Mouse (Mus musculus) neural tube, embryonic 12.5 days (tissue): ENCODE results near the gene Mrvi1. TPM values are rescaled to one million over a fixed set of nuclear protein-coding genes. Genes with fewer than 3 reads are reported as not detected.

Experiments
- ATAC-seq: fragments of 200-750 bp; cut with Nextera tagmentation; 2 replicates; pipeline ENCODE4 v1.8.0; 2017; ENCODE audit warnings: low read depth, mild to moderate bottlenecking, moderate TSS enrichment, moderate library complexity; ENCODE audit not compliant: low FRiP score
- H3K27ac ChIP-seq: fragments of 300-500 bp; sonication (generic); 2 replicates; pipeline ENCODE4 v1.5.1; 2016
- H3K27me3 ChIP-seq: fragments of 300-500 bp; sonication (generic); replicated peaks from 2 replicates; pipeline ENCODE4 v1.6.1; 2016; ENCODE audit warnings: mild to moderate bottlenecking
- H3K36me3 ChIP-seq: fragments of 300-500 bp; sonication (generic); 2 replicates; pipeline ENCODE4 v1.6.1; 2016; ENCODE audit warnings: mild to moderate bottlenecking
- H3K4me1 ChIP-seq: fragments of 300-500 bp; sonication (generic); 2 replicates; pipeline ENCODE4 v1.6.1; 2016
- H3K4me2 ChIP-seq: fragments of 300-500 bp; sonication (generic); replicated peaks from 2 replicates; pipeline ENCODE4 v1.6.1; 2016; ENCODE audit warnings: mild to moderate bottlenecking
- H3K4me3 ChIP-seq: fragments of 300-500 bp; sonication (generic); 2 replicates; pipeline ENCODE4 v1.5.1; 2016
- H3K9ac ChIP-seq: fragments of 300-500 bp; sonication (generic); 2 replicates; pipeline ENCODE4 v1.6.1; 2016; ENCODE audit warnings: mild to moderate bottlenecking
- H3K9me3 ChIP-seq: fragments of 300-500 bp; sonication (generic); 2 replicates; pipeline ENCODE4 v1.6.1; 2016; ENCODE audit warnings: mild to moderate bottlenecking
- WGBS: fragments of 180-500 bp; shearing (Covaris S2); methylation state at CpG from one replicate; pipeline ENCODE4 v1.1.7; 2016; 5-methylcytosine and 5-hydroxymethylcytosine counted together
- polyA plus RNA-seq: library from polyadenylated mRNA; unstranded; fragments of >200 nt; fragmentation: Nextera tagmentation; extraction: Ambion mirVana; gene quantifications from 2 replicates; pipeline ENCODE4 v1.2.1, GENCODE M21; 2016

The Mrvi1 gene
- polyA plus RNA-seq, 1 experiment from 2014 or later: 3.1 TPM

GRCm38 (mm10) chr7:110949785-110950620 is 32.3 kb downstream of the Mrvi1 start:
- H3K27ac ChIP-seq: no peak overlapping the region
- ATAC-seq: no peak
- WGBS: 84% methylated on average over 13 of the region's 13 CpGs
- H3K4me2 ChIP-seq: no peak overlapping the region
- H3K4me3 ChIP-seq: no peak overlapping the region
- no peaks in the 10 kb centered on the region for H3K9me3 ChIP-seq
- no peaks in the 10 kb centered on the region for H3K4me1 ChIP-seq
- no peak overlapping the region for H3K9ac ChIP-seq
- H3K27me3 ChIP-seq: no peaks in the 10 kb centered on the region
- H3K36me3 ChIP-seq: no peaks in the 10 kb centered on the region

GRCm38 (mm10) chr7:110948579-110948978 is 33.7 kb downstream of the Mrvi1 start:
- no peaks in the 10 kb centered on the region for H3K4me1 ChIP-seq
- H3K4me2 ChIP-seq: no peak overlapping the region
- no peaks in the 10 kb centered on the region for H3K36me3 ChIP-seq
- no peak overlapping the region for H3K27ac ChIP-seq
- H3K27me3 ChIP-seq: no peaks in the 10 kb centered on the region
- H3K9ac ChIP-seq: no peak overlapping the region
- H3K9me3 ChIP-seq: no peaks in the 10 kb centered on the region
- H3K4me3 ChIP-seq: no peak overlapping the region
- WGBS: 93% methylated on average over 3 of the region's 3 CpGs
- ATAC-seq: no peak

GRCm38 (mm10) chr7:110947616-110948015 is 34.6 kb downstream of the Mrvi1 start:
- Histone ChIP-seq H3K9ac (no peak overlapping the region), H3K4me1 (no peaks in the 10 kb centered on the region)

GRCm38 (mm10) chr7:110946731-110947130 is 35.5 kb downstream of the Mrvi1 start:
- H3K36me3 ChIP-seq: no peaks in the 10 kb centered on the region
- no peak overlapping the region for H3K4me3 ChIP-seq
- H3K27me3 ChIP-seq: no peaks in the 10 kb centered on the region
- no peaks in the 10 kb centered on the region for H3K4me1 ChIP-seq
- no peak overlapping the region for H3K4me2 ChIP-seq
- no peak overlapping the region for H3K27ac ChIP-seq
- 79% methylated on average over 6 of the region's 6 CpGs for WGBS
- ATAC-seq: no peak
- no peaks in the 10 kb centered on the region for H3K9me3 ChIP-seq
- H3K9ac ChIP-seq: no peak overlapping the region

More at GRCm38 (mm10) chr7:110947616-110948015, 34.6 kb downstream of the Mrvi1 start:
- Histone ChIP-seq H3K4me3 (no peak overlapping the region), H3K9me3 (no peaks in the 10 kb centered on the region), H3K4me2 (no peak overlapping the region), H3K27ac (no peak overlapping the region), H3K27me3 (no peaks in the 10 kb centered on the region), H3K36me3 (no peaks in the 10 kb centered on the region)
- WGBS: 91% methylated on average over 6 of the region's 6 CpGs
- no peak for ATAC-seq

- Histone ChIP-seq H3K27ac (no peak overlapping the region), H3K9me3 (no peaks in the 10 kb centered on the region), H3K9ac (no peak overlapping the region), H3K4me1 (no peaks in the 10 kb centered on the region), H3K36me3 (no peaks in the 10 kb centered on the region), H3K4me2 (no peak overlapping the region), H3K27me3 (no peaks in the 10 kb centered on the region), H3K4me3 (no peak overlapping the region)
- no peak for ATAC-seq
- WGBS: 87% methylated on average over 5 of the region's 5 CpGs
These were observed 37.9 kb downstream of the Mrvi1 start for GRCm38 (mm10) chr7:110944321-110944720.

- no peaks in the 10 kb centered on the region for H3K9me3 ChIP-seq
- no peak overlapping the region for H3K4me2 ChIP-seq
- H3K27me3 ChIP-seq: no peaks in the 10 kb centered on the region
- no peak overlapping the region for H3K27ac ChIP-seq
- H3K4me1 ChIP-seq: no peaks in the 10 kb centered on the region
- 59% methylated on average over 6 of the region's 6 CpGs for WGBS
- no peak overlapping the region for H3K4me3 ChIP-seq
- H3K36me3 ChIP-seq: no peaks in the 10 kb centered on the region
- ATAC-seq: no peak
- no peak overlapping the region for H3K9ac ChIP-seq
These were observed 40.3 kb downstream of the Mrvi1 start for GRCm38 (mm10) chr7:110941701-110942530.

GRCm38 (mm10) chr7:110941116-110941521 is 41.1 kb downstream of the Mrvi1 start:
- no peaks in the 10 kb centered on the region for H3K9me3 ChIP-seq
- no peaks in the 10 kb centered on the region for H3K27me3 ChIP-seq
- H3K4me1 ChIP-seq: no peaks in the 10 kb centered on the region
- ATAC-seq: no peak
- no peaks in the 10 kb centered on the region for H3K36me3 ChIP-seq
- H3K4me3 ChIP-seq: no peak overlapping the region
- H3K9ac ChIP-seq: no peak overlapping the region
- no peak overlapping the region for H3K4me2 ChIP-seq
- H3K27ac ChIP-seq: no peak overlapping the region
- 86% methylated on average over 4 of the region's 4 CpGs for WGBS

- Histone ChIP-seq H3K4me3 (no peak overlapping the region), H3K36me3 (no peaks in the 10 kb centered on the region), H3K4me2 (no peak overlapping the region), H3K9me3 (no peaks in the 10 kb centered on the region), H3K4me1 (no peaks in the 10 kb centered on the region), H3K27ac (no peak overlapping the region), H3K9ac (no peak overlapping the region), H3K27me3 (no peaks in the 10 kb centered on the region)
- 86% methylated on average over 6 of the region's 6 CpGs for WGBS
- ATAC-seq: no peak
These were observed 46.2 kb downstream of the Mrvi1 start for GRCm38 (mm10) chr7:110935815-110936762.

- no peaks in the 10 kb centered on the region for H3K27me3 ChIP-seq
- no peak overlapping the region for H3K4me2 ChIP-seq
- H3K27ac ChIP-seq: no peak overlapping the region
- no peaks in the 10 kb centered on the region for H3K36me3 ChIP-seq
- H3K4me3 ChIP-seq: no peak overlapping the region
- H3K4me1 ChIP-seq: no peaks in the 10 kb centered on the region
- 79% methylated on average over 2 of the region's 2 CpGs for WGBS
- no peak overlapping the region for H3K9ac ChIP-seq
- no peak for ATAC-seq
- no peaks in the 10 kb centered on the region for H3K9me3 ChIP-seq
These were observed 48.3 kb downstream of the Mrvi1 start for GRCm38 (mm10) chr7:110933999-110934398.

- Histone ChIP-seq H3K36me3 (no peaks in the 10 kb centered on the region), H3K4me1 (no peaks in the 10 kb centered on the region), H3K27me3 (no peaks in the 10 kb centered on the region), H3K9ac (no peak overlapping the region), H3K4me3 (no peak overlapping the region), H3K27ac (no peak overlapping the region), H3K4me2 (no peak overlapping the region), H3K9me3 (no peaks in the 10 kb centered on the region)
- ATAC-seq: no peak
- WGBS: 90% methylated on average over 3 of the region's 3 CpGs
These were observed 48.9 kb downstream of the Mrvi1 start for GRCm38 (mm10) chr7:110933329-110933728.

- Histone ChIP-seq H3K4me1 (no peaks in the 10 kb centered on the region), H3K36me3 (no peaks in the 10 kb centered on the region), H3K27ac (no peak overlapping the region), H3K9me3 (no peaks in the 10 kb centered on the region), H3K9ac (no peak overlapping the region), H3K27me3 (no peaks in the 10 kb centered on the region), H3K4me2 (no peak overlapping the region), H3K4me3 (no peak overlapping the region)
- 38% methylated on average over 3 of the region's 3 CpGs for WGBS
- no peak for ATAC-seq
These were observed 52.0 kb downstream of the Mrvi1 start for GRCm38 (mm10) chr7:110930118-110930854.
